Mouse (Mus musculus) adrenal gland, postnatal 36 days (tissue): ENCODE measurements around the gene Ino80e. TPM values are rescaled to one million over a fixed set of nuclear protein-coding genes. Genes with fewer than 3 reads are reported as not detected.

Experiments used
- DNase-seq, 2 experiments: peaks; one replicate each; pipeline ENCODE4 v3.0.0; 2021; ENCODE audit warnings: mixed read lengths in 1 of 2
- total RNA-seq, 2 experiments: library from RNA; stranded (reverse); gene quantifications; 2 replicates each; pipeline ENCODE4 v1.2.3; 2021

Ino80e gene
- total RNA-seq, 2 experiments from 2014 or later, result 39.7 to 45.0 TPM

DNA sequence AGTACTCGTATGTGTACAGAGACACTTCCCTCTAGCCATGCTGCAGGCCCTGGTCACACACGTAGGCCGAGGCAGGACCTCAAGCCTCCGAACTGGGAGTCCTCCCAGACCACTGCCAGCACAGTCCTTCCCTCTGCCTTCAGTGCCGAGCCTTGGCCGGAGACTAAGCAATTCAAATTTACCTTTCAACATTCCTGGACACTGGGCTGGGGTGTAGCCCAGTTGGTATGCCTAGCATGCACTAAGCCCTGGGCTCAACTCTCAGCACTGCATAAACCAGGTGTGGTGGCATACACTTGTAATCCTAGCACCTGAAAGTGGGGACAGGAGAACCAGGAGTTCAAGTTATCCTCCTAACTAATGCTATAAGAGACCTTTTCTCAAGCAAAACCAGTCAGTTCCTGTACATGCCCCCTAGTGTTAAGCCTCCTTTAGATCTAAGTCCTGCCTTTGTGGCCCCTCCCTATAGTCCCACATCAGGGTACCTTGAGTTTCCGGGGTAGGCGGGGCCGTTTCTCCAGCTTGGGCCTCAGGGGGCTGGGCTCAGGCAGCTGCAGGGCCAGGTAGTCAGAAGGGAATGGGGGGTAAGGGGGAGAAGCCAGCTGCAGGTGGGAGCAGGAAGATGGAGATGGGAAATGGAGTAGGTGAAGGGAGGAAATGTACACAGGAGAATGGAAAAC is 5.3 kb downstream of the Ino80e start:
- DNase-seq, result no peak

DNA sequence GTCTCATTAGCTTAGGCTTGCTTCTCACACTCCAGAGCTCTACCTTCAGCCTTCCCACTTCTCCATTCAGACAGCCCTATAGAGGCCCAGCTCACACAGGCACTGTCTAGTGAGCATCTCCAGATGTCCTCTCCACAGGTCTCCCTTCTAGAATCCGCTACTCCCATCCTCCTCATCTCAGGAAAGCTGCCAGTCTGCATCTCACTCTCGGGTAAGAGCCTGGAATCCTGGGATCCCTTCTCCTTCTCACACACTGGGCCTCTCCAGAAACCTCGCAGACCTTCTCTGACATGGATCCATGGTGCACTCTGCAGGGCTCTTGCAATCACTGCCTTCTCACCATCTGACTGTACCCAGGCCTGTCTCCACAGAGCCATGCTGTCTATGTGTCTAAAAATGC is 6.5 kb downstream of the Ino80e start:
- DNase-seq, result no peak

DNA sequence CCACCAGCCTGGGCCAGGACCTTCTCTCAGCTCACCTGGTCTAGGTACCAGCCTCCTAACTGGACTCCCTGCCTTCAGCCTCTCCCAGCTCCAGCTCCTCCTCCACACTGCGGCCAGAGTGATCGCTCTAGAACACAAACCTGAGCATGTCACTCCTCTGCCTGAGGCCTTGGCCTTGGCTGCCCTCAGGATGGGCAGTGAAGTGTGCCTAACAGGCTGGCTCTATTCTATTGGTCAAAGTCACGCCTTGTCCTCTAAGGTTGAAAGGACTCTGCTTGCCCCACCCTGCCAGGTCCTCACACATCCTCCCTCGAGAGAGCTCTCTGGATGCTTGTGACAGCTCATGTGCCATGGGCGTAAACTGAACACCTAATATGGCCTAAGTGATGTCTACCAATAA is 8.7 kb downstream of the Ino80e start:
- no peak for DNase-seq

DNA sequence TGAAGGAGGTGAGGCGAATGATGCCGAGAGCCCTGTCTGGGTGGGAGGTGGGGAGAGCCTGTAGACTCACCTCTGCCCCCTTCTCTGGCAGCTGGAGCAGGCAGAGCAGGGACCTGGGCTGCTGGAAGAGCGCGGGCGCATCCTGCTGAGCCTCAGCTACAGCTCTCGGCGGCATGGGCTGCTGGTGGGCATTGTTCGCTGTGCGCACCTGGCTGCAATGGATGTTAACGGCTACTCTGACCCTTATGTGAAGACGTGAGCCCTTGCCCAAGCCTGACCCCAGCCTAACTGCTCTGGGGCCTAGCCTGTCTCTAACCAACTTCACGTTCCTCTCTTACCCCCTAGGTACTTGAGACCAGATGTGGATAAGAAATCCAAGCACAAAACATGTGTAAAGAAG is 11.0 kb downstream of the Ino80e start:
- DNase-seq, result no peak

DNA sequence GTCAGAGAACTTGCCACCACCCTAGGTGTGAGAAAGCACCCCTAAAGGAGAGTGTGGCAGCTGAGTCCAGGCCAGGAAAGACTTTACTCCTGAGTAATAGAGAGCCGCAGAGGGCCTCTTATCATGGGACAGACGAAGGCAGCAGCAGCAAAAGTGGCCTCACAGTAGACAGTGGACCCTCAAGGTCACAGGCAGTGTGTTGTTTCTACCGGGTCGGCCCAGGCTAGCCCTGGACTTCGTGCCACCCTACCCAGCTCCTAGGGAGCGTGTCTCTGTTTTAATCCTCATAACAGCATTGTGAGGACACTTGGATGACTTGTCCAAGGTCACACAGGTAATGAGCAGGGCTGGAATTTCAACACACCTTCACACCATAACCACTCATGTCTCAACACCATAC is 12.0 kb downstream of the Ino80e start:
- DNase-seq, result no peak

DNA sequence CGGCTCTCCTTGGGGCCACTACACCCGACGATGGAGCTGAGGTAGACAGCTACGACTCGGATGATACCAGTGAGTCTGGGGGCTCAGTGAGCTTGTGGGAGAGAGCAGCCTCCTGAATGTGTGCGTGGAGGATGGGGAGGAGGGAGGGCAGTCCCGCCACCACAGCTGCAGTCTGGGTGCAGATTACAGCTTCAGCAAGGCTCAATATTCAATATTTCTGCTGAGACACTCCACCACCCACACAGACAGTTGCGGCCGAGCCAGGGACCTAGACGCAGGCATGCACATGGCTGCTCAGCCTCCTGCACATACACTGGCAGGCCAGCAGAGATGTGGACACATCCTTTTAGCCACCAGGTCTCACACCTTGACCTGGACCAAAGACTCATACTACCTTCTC is 13.4 kb downstream of the Ino80e start:
- DNase-seq, result no peak

DNA sequence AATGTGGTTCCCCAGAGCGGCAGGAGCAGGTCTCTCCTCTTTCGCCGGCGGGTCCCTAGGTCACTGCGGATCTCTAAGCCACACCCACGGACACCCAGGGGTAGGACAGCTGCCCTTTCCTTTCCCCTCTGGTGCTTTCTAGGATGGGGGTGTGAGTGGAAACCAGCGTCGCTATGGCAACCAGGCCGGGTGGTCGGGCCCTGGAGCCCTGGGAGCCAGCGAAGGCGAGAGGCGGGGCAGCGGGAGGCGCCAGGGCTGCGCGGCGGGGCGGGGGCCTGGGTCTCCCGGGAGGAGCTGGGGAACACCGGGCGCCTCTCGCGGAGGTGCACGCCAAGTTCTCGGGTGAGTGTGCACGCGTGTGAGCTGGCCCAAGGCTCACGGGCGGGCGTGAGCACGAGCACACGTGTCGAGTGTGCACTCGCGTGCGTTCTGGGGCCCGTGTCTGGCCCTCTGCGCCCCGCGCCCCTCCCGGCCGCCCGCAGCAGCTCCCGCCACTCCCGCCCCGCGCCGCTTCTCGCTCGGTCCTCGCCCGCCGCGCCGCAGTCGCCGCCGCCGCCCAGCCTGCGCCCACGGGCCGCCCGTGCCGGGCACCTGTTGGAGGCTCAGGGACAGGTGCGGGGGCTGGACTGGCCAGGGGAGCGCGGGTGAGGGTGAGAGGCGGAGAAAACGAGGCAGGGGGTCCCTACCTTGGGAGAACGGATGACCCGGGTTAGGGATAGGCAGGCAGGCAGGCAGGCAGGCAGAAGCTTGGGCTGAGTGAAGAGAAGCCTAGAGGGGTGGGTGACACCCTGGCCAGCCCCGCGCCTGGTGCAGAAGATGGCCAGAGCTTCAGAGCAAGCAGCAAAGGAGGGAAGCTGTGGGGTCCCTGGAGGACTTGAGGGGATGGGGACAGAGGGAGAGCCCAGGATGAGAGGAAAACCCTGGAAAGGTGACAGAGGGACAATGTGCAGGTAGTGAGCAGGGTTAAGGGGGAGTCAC is 14.5 kb downstream of the Ino80e start:
- peak in 1 of 2 experiments; percentile 19 for DNase-seq

DNA sequence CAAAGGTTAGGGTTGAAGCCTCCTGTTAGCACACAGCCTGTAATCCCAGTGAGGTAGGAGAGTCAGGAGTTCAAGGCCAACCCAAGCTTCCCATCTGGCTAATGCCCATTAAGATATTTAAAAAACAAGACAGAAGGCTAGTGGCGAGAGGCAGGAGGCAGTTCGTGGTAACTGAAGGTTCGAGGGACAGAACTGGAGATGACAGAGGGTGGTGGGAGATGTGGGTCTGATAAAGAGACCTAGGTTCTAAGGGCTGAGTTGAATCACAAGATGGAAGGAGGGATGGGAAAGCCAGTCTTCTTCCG is 15.1 kb downstream of the Ino80e start, which contains the start of gene Doc2a:
TSS of gene Doc2a (plus strand) at position 301 of the 305 bp plus-strand sequence.
- no peak for DNase-seq

DNA sequence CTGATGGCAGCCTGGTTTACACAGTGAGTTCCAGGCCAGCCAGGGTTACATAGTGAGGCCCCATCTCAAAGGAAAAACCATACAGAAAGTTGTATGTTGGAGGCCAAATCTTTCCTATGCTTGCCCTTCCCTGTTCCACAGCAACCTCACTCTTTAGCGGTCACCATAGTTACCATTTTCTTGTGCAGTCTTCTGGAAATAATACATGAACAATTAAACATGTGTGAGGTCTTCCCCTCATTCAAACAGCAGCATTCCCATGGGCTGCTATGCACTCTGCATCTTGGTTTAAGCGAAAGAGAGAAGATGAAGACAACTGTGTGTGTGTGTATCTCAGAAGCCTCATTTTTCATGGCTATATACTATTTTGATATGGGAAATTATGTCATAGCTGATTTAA is 16.7 kb downstream of the Ino80e start:
- no peak for DNase-seq

DNA sequence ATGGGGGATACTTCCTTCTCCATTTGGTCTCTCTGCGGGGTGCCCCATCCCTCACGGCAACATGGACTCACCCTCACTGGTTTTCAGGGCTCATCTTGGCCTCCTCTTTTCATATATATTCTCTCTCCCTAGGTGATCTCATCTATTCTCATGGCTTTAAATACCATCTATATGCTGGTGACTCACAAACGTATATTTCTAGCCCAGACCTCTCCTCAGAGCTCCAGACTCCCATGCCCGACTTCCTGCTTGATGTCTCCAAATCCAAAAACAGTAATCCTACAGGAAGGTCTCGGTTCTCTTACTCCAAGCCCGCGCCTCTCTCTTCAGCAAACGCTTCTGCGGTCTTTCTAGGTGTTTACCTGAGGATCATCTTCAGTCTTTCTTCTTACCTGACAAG is 18.9 kb downstream of the Ino80e start:
- no peak for DNase-seq

DNA sequence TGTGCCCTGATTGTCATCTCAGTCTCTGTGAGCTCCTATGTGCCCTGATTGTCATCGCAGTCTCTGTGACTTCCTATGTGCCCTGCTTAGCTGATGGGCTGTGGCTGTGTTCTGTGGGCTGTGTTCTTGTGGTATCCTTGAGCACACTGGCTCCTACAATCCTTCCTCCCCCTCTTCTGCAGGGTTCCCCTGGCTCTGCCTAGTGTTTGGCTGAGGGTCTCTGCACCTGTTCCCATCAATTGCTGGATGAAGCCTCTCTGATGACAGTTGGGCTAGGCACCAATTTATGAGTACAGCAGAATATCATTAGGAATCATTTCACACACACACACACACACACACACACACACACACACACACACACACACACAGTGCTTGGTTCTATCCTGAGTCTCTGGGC is 28.9 kb downstream of the Ino80e start:
- DNase-seq, result no peak

DNA sequence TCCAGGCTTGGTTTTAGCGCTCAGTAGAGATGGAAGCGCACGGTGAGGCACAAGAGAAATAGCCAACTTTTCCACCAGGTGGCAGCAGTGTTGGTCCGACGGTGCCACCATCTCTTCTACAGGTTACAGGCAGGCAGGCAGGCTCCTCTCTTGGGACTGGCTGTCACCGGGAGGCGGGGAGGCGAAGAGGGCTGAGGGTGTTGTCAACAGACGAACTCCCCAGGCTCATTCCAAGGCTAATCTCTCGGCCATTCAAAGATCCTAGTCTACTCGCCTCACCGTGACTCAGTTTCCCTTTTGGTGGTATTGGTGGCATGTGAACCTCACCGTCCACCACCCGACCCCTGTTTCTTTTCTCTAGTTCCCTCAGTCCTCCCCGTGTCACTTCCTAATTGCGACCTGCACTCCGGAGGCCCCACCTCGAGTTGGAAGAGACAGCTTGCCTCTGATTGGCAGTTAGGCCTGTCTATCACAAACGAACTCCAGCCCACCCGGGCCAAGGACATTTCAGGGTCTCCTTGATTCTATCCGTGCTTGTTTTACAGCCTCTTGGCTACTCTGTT is 30.1 kb downstream of the Ino80e start:
- peak; percentile 80 to 86 for DNase-seq

DNA sequence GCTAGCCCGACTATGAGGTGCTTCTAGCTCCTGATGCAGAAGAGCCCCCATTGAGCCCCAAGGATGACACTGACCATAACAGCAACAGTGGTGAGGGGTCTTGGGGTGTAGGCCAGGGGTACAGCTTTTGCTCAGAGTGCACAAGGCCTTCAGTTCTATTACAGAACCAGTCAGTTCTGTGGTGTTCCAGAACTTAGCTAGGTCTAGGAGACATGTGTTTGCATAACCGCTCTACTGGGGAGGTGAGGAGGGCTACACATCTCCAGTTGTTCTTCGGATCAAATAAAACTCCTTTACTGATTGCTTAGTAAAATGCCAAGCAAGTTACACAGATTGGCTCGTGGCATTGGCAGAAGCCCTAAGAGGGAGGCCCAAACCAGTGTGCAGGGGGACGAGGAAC is 30.6 kb downstream of the Ino80e start, which contains the start of gene 4930451I11Rik:
TSS of gene 4930451I11Rik (minus strand) at position 101 of the 400 bp plus-strand sequence.
- DNase-seq, result no peak

DNA sequence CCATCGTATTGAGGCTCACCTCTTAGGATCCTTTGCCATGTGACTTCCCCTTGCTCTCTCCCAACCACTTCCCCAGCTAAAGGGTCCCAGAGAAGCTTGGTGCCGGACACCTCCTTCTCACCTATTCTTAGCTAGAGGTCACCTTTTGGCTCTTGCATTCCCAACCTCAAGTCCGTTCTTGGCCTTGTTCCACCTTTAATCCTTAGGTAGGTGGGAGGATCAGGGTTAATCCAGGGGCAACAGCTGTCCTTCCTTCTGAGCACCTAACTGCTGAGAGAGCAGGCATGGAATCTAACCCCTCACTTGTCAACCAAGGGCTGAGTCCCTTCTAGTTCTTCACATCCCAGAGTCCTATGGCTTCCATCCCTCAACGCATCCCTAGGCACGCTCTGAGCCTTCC is 36.2 kb downstream of the Ino80e start:
- no peak for DNase-seq

DNA sequence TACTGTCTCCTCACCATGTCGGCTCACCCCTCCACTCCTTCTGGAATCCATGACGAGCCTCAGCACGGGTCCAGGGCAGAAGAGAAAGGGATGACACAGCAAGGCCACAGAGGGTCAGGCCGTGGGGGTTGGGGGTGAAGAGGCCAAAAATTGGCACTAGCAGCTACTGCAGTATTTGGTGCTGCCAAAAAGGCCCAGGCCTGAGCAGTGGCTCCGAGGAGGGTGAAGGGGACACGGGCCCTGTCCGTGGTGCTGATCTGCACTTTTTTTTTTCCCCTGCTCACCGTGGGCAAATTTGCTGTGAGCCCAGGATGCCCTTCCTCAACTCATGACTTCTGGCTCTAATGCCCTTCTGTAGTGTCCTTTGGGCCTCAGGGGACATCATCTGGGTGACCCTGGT is 36.8 kb downstream of the Ino80e start:
- peak in 1 of 2 experiments; percentile 65 for DNase-seq

DNA sequence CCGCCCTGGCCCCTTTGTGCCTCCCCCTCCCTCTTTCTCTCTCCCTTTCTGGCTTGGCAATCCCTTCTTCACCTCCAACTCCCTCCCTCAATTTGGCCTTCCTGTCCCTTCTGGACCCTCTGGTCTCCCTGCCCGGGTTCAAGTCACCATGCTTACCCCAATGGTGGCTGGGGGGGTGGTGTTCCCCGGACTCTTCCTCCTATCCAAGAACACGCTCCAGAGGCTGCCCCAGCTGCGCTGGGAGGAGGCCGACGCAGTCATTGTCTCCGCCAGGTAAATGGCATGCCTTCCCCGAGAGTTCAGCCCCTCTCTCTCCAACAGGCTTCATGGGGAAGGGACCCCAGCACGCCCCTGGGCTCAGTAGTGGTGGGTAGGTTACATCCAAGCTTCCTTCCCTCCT is 38.2 kb downstream of the Ino80e start:
- DNase-seq, result no peak

DNA sequence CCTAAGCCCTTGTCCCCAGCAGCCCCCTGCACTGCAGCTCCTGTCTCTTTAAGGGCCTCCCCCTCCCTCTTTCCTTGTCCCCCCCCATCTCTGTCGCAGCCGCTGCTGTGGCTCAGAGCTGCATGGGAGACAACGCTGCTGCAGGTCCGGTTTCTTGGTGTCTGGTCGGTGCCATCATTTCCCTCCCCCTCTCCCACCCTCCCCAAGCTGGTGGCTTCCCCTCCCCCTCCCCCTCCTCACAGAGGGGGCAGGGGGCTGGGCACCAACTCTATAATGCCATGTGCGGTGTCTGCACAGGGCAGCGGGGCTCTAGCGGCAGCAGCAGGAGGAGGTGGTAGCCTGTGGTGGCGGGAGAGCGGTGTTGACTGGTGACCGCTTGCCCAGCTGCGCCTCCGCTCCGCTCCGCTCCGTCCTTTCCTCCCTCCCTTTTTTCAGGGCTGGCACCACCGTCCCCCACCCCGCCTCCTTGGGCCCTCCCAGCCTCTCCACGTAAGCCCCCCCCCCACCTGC is 38.9 kb downstream of the Ino80e start:
- peak in 1 of 2 experiments; percentile 47 for DNase-seq

DNA sequence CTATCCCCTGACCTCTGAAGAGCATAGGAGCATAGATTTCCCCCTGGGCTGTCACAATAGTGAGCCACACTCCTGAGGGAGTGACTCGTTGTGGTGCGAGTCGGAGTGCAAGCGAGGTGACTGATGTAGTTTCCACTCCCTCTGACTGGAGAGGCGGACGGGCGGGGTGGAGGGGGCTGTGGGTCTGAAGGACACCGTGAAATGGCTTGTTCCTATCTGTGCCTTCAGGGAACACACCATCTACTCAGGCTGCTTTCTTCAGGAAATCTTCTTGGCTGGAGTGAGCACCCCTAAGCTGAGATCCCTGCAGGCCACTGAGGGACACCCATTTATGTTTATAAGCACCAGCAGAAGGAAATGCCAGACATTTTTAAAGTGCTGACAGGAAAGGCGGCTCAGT is 39.4 kb downstream of the Ino80e start:
- DNase-seq, result peak in 1 of 2 experiments; percentile 71

DNA sequence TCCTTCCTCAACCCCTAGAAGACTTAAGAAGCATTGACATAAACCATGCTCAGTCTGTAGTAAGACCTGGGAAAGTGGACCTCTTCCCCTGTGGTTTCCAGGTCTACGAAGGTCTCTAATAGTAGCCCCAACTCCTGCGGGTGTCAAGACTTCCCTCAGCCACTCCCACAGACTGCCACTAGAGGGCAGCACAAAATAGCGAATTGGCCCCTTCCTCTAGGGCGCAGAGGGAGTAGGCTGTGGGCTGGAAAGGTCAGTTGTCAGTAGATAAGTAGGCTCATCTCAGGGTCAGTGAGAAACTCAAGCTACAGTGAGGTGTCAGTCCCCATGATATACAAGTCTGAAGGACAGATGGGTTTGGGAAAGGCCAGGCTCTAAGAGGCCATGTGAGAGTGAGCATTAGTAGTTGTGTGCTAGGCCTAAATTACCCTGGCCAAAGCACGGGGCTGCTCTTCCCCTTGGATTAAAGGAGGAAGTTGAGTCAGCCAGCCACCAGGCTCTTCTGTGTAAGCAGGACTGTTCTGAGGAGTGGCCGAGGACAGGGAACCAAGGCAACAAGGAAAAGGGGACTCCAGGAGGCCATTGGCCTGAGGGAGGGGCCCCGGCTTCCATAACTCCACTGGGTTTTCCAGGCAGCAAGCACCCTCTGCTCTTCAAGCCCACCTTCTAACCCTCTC is 40.2 kb downstream of the Ino80e start:
- peak; percentile 87 to 89 for DNase-seq

DNA sequence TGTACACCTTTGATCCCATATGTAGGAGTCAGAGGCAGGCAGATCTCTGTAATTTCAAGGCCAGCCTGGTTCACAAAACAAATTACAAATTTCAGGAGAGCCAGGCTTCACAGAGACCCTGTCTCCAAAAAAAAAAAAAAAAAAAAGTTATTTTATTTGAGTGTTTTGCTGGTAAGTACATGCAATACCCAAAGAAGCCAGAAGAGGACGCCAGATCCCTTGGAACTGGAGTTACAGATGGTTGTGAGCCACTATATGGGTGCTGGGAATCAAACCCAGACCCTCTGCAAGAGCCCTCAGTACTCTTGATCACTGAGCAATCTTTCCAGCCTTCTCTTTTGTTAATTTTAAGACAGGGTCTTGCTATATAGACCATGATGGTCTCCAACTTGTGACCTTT is 43.4 kb downstream of the Ino80e start:
- DNase-seq, result no peak

DNA sequence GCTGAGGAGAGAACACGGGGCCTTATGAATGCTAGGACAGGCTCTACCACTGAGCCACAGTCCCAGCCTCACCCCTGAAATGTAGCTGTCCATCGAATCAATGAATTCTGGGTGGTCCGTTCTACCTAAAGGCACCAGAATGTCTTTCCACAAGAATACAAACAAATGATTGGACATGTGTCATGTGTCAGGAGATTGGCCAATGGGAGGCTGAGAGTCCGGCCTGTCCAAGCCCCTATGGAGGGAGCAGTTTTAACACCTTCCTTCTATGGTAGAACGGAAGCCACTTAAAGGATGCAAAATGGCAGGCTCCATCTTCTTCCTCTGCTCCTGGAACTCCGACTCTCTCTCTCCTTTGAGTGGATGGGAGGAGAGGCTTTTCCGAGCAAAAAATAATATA is 44.6 kb downstream of the Ino80e start:
- no peak for DNase-seq

DNA sequence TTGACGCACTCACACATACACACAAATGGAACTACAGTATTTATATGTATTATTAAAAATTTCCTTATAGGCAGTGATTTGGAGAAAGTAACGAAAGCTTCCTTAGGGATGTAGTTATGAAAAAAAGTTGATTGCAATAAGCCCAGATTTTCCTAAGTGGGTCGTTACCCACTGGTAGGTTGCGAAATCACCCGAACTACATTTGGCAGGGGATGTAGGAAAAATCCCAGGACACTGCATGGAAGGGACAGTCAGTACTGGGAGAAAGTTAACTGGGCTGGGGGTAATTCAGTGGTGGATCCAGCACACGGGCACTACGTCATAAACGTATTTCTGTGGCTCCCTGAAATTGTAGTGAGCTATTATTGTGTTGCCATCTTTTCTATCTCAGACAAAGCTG is 45.7 kb downstream of the Ino80e start:
- no peak for DNase-seq
